Mouse (Mus musculus) megakaryocyte, embryonic 14.5 days (primary cell): ENCODE data around the gene Bbof1. TPM values are rescaled to one million over a fixed set of nuclear protein-coding genes. Genes with fewer than 3 reads are reported as not detected.

Experiments
- H3K27me3 ChIP-seq: replicated peaks from 2 replicates; pipeline ENCODE3; 2012; ENCODE audit warnings: inconsistent platforms
- H3K36me3 ChIP-seq: replicated peaks from 2 replicates; pipeline ENCODE3; 2012; ENCODE audit warnings: low read length, inconsistent platforms, mixed read lengths
- H3K4me1 ChIP-seq: 2 replicates; pipeline ENCODE4 v1.6.1; 2012; ENCODE audit warnings: inconsistent platforms
- H3K4me3 ChIP-seq: replicated peaks from 2 replicates; pipeline ENCODE3; 2012; ENCODE audit warnings: moderate library complexity, mild to moderate bottlenecking, inconsistent platforms
- H3K9me3 ChIP-seq: 2 replicates; pipeline ENCODE4 v1.6.1; 2012; ENCODE audit warnings: inconsistent platforms
- FLI1 ChIP-seq: IDR thresholded peaks from 2 replicates; pipeline ENCODE4 v1.6.1; 2012; ENCODE audit warnings: low read length, inconsistent platforms, mixed read lengths
- GATA1 ChIP-seq: IDR thresholded peaks from 3 replicates; pipeline ENCODE4 v1.6.1; 2012; ENCODE audit warnings: mixed read lengths, low read length, inconsistent platforms, borderline replicate concordance
- polyA plus RNA-seq: library from polyadenylated mRNA; stranded (reverse); fragments of >175 nt; gene quantifications from 2 replicates; pipeline ENCODE4 v1.2.3, GENCODE M21; 2012; ENCODE audit warnings: low replicate concordance; ENCODE audit not compliant: insufficient read depth

The Bbof1 gene
- polyA plus RNA-seq, 1 experiment = 0.95 TPM

- Histone ChIP-seq H3K9me3 (peaks cover 6% of the 10 kb centered on the region), H3K36me3 (peaks cover 51% of the 10 kb centered on the region), H3K4me3 (no peak overlapping the region), H3K4me1 (peaks cover 30% of the 10 kb centered on the region), H3K27me3 (no peaks in the 10 kb centered on the region)
- TF ChIP-seq GATA1 (no peak), FLI1 (no peak)
Observed at GRCm38 (mm10) chr12:84456911-84457310, 48.0 kb downstream of the Bbof1 start.

GRCm38 (mm10) chr12:84459845-84460244 lies 51.0 kb downstream of the Bbof1 start:
- Histone ChIP-seq H3K4me3 (no peak overlapping the region), H3K36me3 (peaks cover 80% of the 10 kb centered on the region), H3K9me3 (peaks cover 6% of the 10 kb centered on the region), H3K27me3 (no peaks in the 10 kb centered on the region), H3K4me1 (peaks cover 17% of the 10 kb centered on the region)
- TF ChIP-seq FLI1 (no peak), GATA1 (no peak)

GRCm38 (mm10) chr12:84461416-84461815 lies 52.5 kb downstream of the Bbof1 start:
- peaks cover 85% of the 10 kb centered on the region for H3K36me3 ChIP-seq
- TF ChIP-seq GATA1 (no peak), FLI1 (no peak)
- H3K9me3 ChIP-seq = peaks cover 6% of the 10 kb centered on the region
- H3K27me3 ChIP-seq = no peaks in the 10 kb centered on the region
- no peak overlapping the region for H3K4me3 ChIP-seq
- peaks cover 13% of the 10 kb centered on the region; the same call in 1 of the 2 replicates for H3K4me1 ChIP-seq

GRCm38 (mm10) chr12:84462856-84463255 lies 54.0 kb downstream of the Bbof1 start:
- peaks cover 6% of the 10 kb centered on the region for H3K9me3 ChIP-seq
- no peak overlapping the region for H3K4me3 ChIP-seq
- H3K4me1 ChIP-seq = peaks cover 13% of the 10 kb centered on the region; the same call in 1 of the 2 replicates
- peaks cover 84% of the 10 kb centered on the region for H3K36me3 ChIP-seq
- TF ChIP-seq GATA1 (no peak), FLI1 (no peak)
- no peaks in the 10 kb centered on the region for H3K27me3 ChIP-seq

- Histone ChIP-seq H3K27me3 (no peaks in the 10 kb centered on the region), H3K4me3 (no peak overlapping the region), H3K36me3 (peaks cover 73% of the 10 kb centered on the region), H3K4me1 (peaks cover 12% of the 10 kb centered on the region; the same call in 1 of the 2 replicates), H3K9me3 (no peaks in the 10 kb centered on the region)
- no peak for TF ChIP-seq FLI1
- TF ChIP-seq GATA1 = no peak
Observed at GRCm38 (mm10) chr12:84468701-84469100, 59.8 kb downstream of the Bbof1 start.

- Histone ChIP-seq H3K9me3 (no peaks in the 10 kb centered on the region), H3K27me3 (no peaks in the 10 kb centered on the region), H3K36me3 (peaks cover 43% of the 10 kb centered on the region), H3K4me3 (no peak overlapping the region), H3K4me1 (peaks cover 4% of the 10 kb centered on the region)
- no peak for TF ChIP-seq FLI1
- TF ChIP-seq GATA1 = no peak
Observed at GRCm38 (mm10) chr12:84478937-84479336, 70.1 kb downstream of the Bbof1 start.

- Histone ChIP-seq H3K4me3 (no peak overlapping the region), H3K36me3 (peaks cover 36% of the 10 kb centered on the region), H3K27me3 (no peaks in the 10 kb centered on the region), H3K4me1 (peaks cover 4% of the 10 kb centered on the region), H3K9me3 (no peaks in the 10 kb centered on the region)
- TF ChIP-seq FLI1 (no peak), GATA1 (no peak)
Observed at GRCm38 (mm10) chr12:84481251-84481650, 72.4 kb downstream of the Bbof1 start.

GRCm38 (mm10) chr12:84482778-84483585 lies 74.1 kb downstream of the Bbof1 start:
- Histone ChIP-seq H3K27me3 (no peaks in the 10 kb centered on the region), H3K4me1 (peaks cover 4% of the 10 kb centered on the region), H3K4me3 (no peak overlapping the region), H3K9me3 (no peaks in the 10 kb centered on the region), H3K36me3 (peaks cover 38% of the 10 kb centered on the region)
- no peak for TF ChIP-seq FLI1
- no peak for TF ChIP-seq GATA1

- no peaks in the 10 kb centered on the region for H3K9me3 ChIP-seq
- no peaks in the 10 kb centered on the region for H3K4me1 ChIP-seq
- H3K4me3 ChIP-seq = no peak overlapping the region
- TF ChIP-seq FLI1 (no peak), GATA1 (no peak)
- H3K36me3 ChIP-seq = peaks cover 24% of the 10 kb centered on the region
- H3K27me3 ChIP-seq = no peaks in the 10 kb centered on the region
Observed at GRCm38 (mm10) chr12:84487324-84488056, 78.6 kb downstream of the Bbof1 start.

Other genes with a start within 250 kb of the Bbof1 start
- 9.8 and 10.1 TPM in 2 replicates for gene Elmsan1, start 190.2 kb upstream of the Bbof1 start, polyA plus RNA-seq
- 3.3 TPM in 1 of 2 replicates, not detected in the other for gene Ptgr2, start 123.8 kb upstream of the Bbof1 start, polyA plus RNA-seq
- gene Zfp410, start 92.2 kb upstream of the Bbof1 start, polyA plus RNA-seq = 2.2 TPM in 1 of 2 replicates, not detected in the other
- 1.5 and 4.0 TPM in 2 replicates for gene Coq6, start 47.4 kb upstream of the Bbof1 start, polyA plus RNA-seq
- gene Fam161b, start 47.2 kb upstream of the Bbof1 start, polyA plus RNA-seq = 0.09 TPM in 1 of 2 replicates, not detected in the other
- 0.83 and 1.0 TPM in 2 replicates for gene Entpd5, start within 50 bp of the Bbof1 start, polyA plus RNA-seq
- gene Rnf113a2, start 8.1 kb downstream of the Bbof1 start, polyA plus RNA-seq = 1.7 and 24.6 TPM in 2 replicates
- gene Aldh6a1, start 41.9 kb downstream of the Bbof1 start, polyA plus RNA-seq = 0.53 and 1.5 TPM in 2 replicates
- 0.60 TPM in 1 of 2 replicates, not detected in the other for gene Lin52, start 42.4 kb downstream of the Bbof1 start, polyA plus RNA-seq
- gene Vsx2, start 160.7 kb downstream of the Bbof1 start, polyA plus RNA-seq = not detected in 2 replicates
- gene Abcd4, start 208.3 kb downstream of the Bbof1 start, polyA plus RNA-seq = 1.2 TPM in 1 of 2 replicates, not detected in the other
- not detected in 2 replicates for gene Vrtn, start 231.9 kb downstream of the Bbof1 start, polyA plus RNA-seq